8 mouse cellular contexts compared by ENCODE assay signal in genomic region chr2:57123991-57124840, GRCm38 (mm10). TPM values are rescaled to one million over a fixed set of nuclear protein-coding genes. Genes with fewer than 3 reads are reported as not detected.
DNase-seq lines count a peak whose midpoint lies in the region; ATAC-seq and TF ChIP-seq lines count a peak whose summit lies in the region.

TSS of gene Nr4a2 (minus strand) at chr2:57124003.

- no peaks in the 10 kb centered on the region for H3K4me1 ChIP-seq in embryonic facial prominence, embryonic 11.5 days (ENCODE audit: control insufficient read depth, insufficient read depth, low read length)
- peaks cover 5% of the 10 kb centered on the region; the same call in 1 of the 2 replicates for H3K4me1 ChIP-seq in liver, adult 2 months (ENCODE audit: control insufficient read depth, insufficient read depth, low read length)
- no peaks in the 10 kb centered on the region for H3K4me1 ChIP-seq in stomach, embryonic 14.5 days (ENCODE audit: control insufficient read depth, insufficient read depth, low read length)

- H3K4me2 ChIP-seq in embryonic facial prominence, embryonic 11.5 days (ENCODE audit: low read depth, low read length): peak within 1 kb of the TSS; percentile 74
- H3K4me2 ChIP-seq in stomach, embryonic 14.5 days (replicated peaks; ENCODE audit: low read depth, low read length): peak within 1 kb of the TSS; percentile 57

- peak; percentile 76 for DNase-seq in 3T3-L1 (ENCODE audit: low read depth, low spot score)
- peak; percentile 77 for DNase-seq in adrenal gland, adult 8-10 months
- peak; percentile 86 for DNase-seq in embryonic facial prominence, embryonic 11.5 days (ENCODE audit: low spot score)
- DNase-seq in heart, adult 8-10 months (ENCODE audit: low spot score): peak; percentile 85
- peak; percentile 74 for DNase-seq in kidney, adult 8-10 months
- DNase-seq in liver, adult 2 months (ENCODE audit: extremely low read depth, low read depth, low spot score): peak; percentile 60

- TF ChIP-seq CTCF in liver, adult 2 months (IDR thresholded peaks at IDR 0.05; ENCODE audit: low read depth, low read length): no peak

- H3K27me3 ChIP-seq in embryonic facial prominence, embryonic 11.5 days (ENCODE audit: control insufficient read depth, insufficient read depth, low read length): no peaks in the 10 kb centered on the region
- no peaks in the 10 kb centered on the region for H3K27me3 ChIP-seq in liver, adult 2 months (ENCODE audit: control insufficient read depth, insufficient read depth, low read length)
- H3K27me3 ChIP-seq in stomach, embryonic 14.5 days (ENCODE audit: control insufficient read depth, insufficient read depth, low read length): no peaks in the 10 kb centered on the region

- TF ChIP-seq POLR2A in liver, adult 2 months (IDR thresholded peaks at IDR 0.05; ENCODE audit: extremely low read depth, insufficient read depth, low read length): peak; percentile 45; the same call in 1 of the 2 replicates

- H3K79me2 ChIP-seq in liver, adult 2 months (ENCODE audit: control insufficient read depth, insufficient read depth, low read length): no peaks in the 10 kb centered on the region

- H3K27ac ChIP-seq in embryonic facial prominence, embryonic 11.5 days (replicated peaks; ENCODE audit: low read depth, low read length): peak within 1 kb of the TSS; percentile 90
- peak within 1 kb of the TSS; percentile 61 for H3K27ac ChIP-seq in liver, adult 2 months (replicated peaks; ENCODE audit: insufficient read depth, low read depth, low read length)
- peak within 1 kb of the TSS; percentile 92 for H3K27ac ChIP-seq in stomach, embryonic 14.5 days (ENCODE audit: low read length)

- no peaks in the 10 kb centered on the region for H3K36me3 ChIP-seq in embryonic facial prominence, embryonic 11.5 days (replicated peaks; ENCODE audit: control insufficient read depth, insufficient read depth, low read depth, low read length)
- H3K36me3 ChIP-seq in liver, adult 2 months (ENCODE audit: control insufficient read depth, insufficient read depth, low read length): no peaks in the 10 kb centered on the region
- no peaks in the 10 kb centered on the region for H3K36me3 ChIP-seq in stomach, embryonic 14.5 days (ENCODE audit: control insufficient read depth, insufficient read depth, low read length)

- WGBS in embryonic facial prominence, embryonic 11.5 days: 9% methylated on average over 43 of the region's 69 CpGs
- WGBS in liver, adult 2 months: 8% methylated on average over 63 of the region's 69 CpGs
- 9% methylated on average over 55 of the region's 69 CpGs for WGBS in stomach, embryonic 14.5 days

- peak; percentile 94 for ATAC-seq in embryonic facial prominence, embryonic 11.5 days (replicated peaks; ENCODE audit: insufficient number of reproducible peaks, low FRiP score, low TSS enrichment, low read depth)
- ATAC-seq in monocyte, adult 5-6 weeks (replicated peaks; ENCODE audit: insufficient number of reproducible peaks, low FRiP score, low TSS enrichment, poor library complexity, severe bottlenecking): peak; percentile 71
- ATAC-seq in stomach, embryonic 14.5 days (ENCODE audit: insufficient number of reproducible peaks, insufficient read depth, low FRiP score, low read depth): peak; percentile 94

- H3K4me3 ChIP-seq in embryonic facial prominence, embryonic 11.5 days (ENCODE audit: low read depth, low read length): peak within 1 kb of the TSS; percentile 95
- peak within 1 kb of the TSS; percentile 99 for H3K4me3 ChIP-seq in liver, adult 2 months (ENCODE audit: insufficient read depth, low read depth, low read length)
- H3K4me3 ChIP-seq in stomach, embryonic 14.5 days (ENCODE audit: low read depth, low read length): peak within 1 kb of the TSS; percentile 92

- H3K9me3 ChIP-seq in embryonic facial prominence, embryonic 11.5 days (replicated peaks; ENCODE audit: control insufficient read depth, low read length): no peaks in the 10 kb centered on the region
- H3K9me3 ChIP-seq in stomach, embryonic 14.5 days (ENCODE audit: control insufficient read depth, low read depth, low read length): no peaks in the 10 kb centered on the region

- H3K9ac ChIP-seq in embryonic facial prominence, embryonic 11.5 days (replicated peaks; ENCODE audit: low read length): peak within 1 kb of the TSS; percentile 97
- peak within 1 kb of the TSS; percentile 99 for H3K9ac ChIP-seq in liver, adult 2 months (ENCODE audit: low read depth, low read length)
- peak within 1 kb of the TSS; percentile 94 for H3K9ac ChIP-seq in stomach, embryonic 14.5 days (replicated peaks; ENCODE audit: low read depth, low read length)

RNA-seq across cellular contexts. Expression of gene Nr4a2, which starts in this region (rescaled TPM):
- total RNA-seq in adrenal gland, adult 8-10 months (2022): 10 to 100 TPM in 1 of 4 experiments, 1 to 10 TPM in 3; 6.8 to 29.7 (median 8.4) TPM
- polyA plus RNA-seq in embryonic facial prominence, embryonic 11.5 days (2014; fragmentation: Nextera tagmentation; extraction: Ambion mirVana): 3.7 and 5.7 TPM in 2 replicates
- 1 to 10 TPM in 2 of 4 experiments, under 1 TPM in 2; 0.53 to 2.1 (median 1.2) TPM for total RNA-seq in heart, adult 8-10 months (2022)
- total RNA-seq in liver, adult 2 months (2014; rRNA removed): under 0.01 and 0.07 TPM in 2 replicates
- 0.11 and 0.42 TPM in 2 replicates for polyA plus RNA-seq in liver, adult 2 months (2012; rRNA removed)
- total RNA-seq in monocyte, adult 5-6 weeks (2017): 28.6 to 50.3 TPM (median 33.9 TPM) in 3 replicates
- polyA plus RNA-seq in stomach, embryonic 14.5 days (2014; fragmentation: Nextera tagmentation; extraction: Ambion mirVana): 7.5 and 7.6 TPM in 2 replicates

Comparison
In these comparisons a context has a peak if more than half of its experiments do, and no peak if none do; other contexts are left out.
1. Peak in every context shown above with its lines: DNase-seq, ATAC-seq, H3K4me3 ChIP-seq and H3K27ac ChIP-seq.
2. Peak in DNase-seq, H3K4me3 ChIP-seq, H3K27ac ChIP-seq and H3K9ac ChIP-seq in liver, adult 2 months; RNA of the gene not detected or under 1 TPM.